Mouse (Mus musculus) gastrocnemius, postnatal 10 days (tissue): Measurements from ENCODE around the gene Cnksr1. TPM values are rescaled to one million over a fixed set of nuclear protein-coding genes. Genes with fewer than 3 reads are reported as not detected.
"Not testable (repeated sequence)": the region's sequence is repeated elsewhere in the genome, so short reads cannot be mapped to it uniquely, and the experiment has no call there.

Source experiments
- DNase-seq: peaks from one replicate; pipeline ENCODE4 v3.0.0; 2021; ENCODE audit warnings: mixed read lengths
- long read RNA-seq, 2 experiments: library from polyadenylated mRNA; stranded (forward); transcript quantifications; one replicate each; pipeline ENCODE4 v2.0.0; 2021
- total RNA-seq, 2 experiments: library from RNA; stranded (reverse); gene quantifications; 2 replicates each; pipeline ENCODE4 v1.2.3; 2021

The Cnksr1 gene
- total RNA-seq, result 1 to 10 TPM; 3.3 to 5.2 TPM
- long read RNA-seq, experiment 1, transcript Cnksr1-201 (21 exons, 2,468 nt), result major isoform, 13 of 16 reads
- long read RNA-seq, experiment 1, partial matches to known transcripts, result 1 of 16 reads
- long read RNA-seq, experiment 1, other reads (novel, unspliced or antisense), result 2 of 16 reads
- long read RNA-seq, experiment 2, transcript Cnksr1-201 (21 exons, 2,468 nt), result major isoform, 6 of 11 reads
- long read RNA-seq, experiment 2, partial matches to known transcripts, result 0 of 11 reads
- long read RNA-seq, experiment 2, other reads (novel, unspliced or antisense), result 5 of 11 reads

DNA sequence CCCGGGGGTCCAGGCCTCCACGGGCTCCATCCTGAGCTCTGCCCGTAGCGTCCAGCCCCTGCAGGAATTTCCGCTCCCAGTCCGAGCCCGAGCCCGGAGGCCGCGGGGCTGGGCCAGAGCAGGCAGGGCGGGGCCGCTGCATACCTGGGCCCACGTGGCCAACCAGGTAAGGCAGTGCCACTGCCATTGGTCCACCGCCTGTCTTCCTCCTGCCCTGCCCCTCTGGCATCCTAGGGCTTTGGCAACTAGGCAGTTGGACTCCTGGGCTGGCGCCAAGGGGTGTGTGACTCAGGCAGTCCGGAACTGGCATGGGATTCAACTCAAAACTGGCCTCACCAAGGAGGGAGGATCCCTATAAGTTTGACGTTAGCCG lies at the start of gene Cnksr1:
TSS of gene Cnksr1 (minus strand) at position 121 of the 373 bp plus-strand sequence.
- peak; percentile 77 for DNase-seq

GRCm38 (mm10) chr4:134287575-134288025 lies 49.4 kb upstream of the Cnksr1 start, which contains the start of gene Pdik1l:
Gene Pdik1l (minus strand): TSS chr4:134287895.
- peak; percentile 64 for DNase-seq

DNA sequence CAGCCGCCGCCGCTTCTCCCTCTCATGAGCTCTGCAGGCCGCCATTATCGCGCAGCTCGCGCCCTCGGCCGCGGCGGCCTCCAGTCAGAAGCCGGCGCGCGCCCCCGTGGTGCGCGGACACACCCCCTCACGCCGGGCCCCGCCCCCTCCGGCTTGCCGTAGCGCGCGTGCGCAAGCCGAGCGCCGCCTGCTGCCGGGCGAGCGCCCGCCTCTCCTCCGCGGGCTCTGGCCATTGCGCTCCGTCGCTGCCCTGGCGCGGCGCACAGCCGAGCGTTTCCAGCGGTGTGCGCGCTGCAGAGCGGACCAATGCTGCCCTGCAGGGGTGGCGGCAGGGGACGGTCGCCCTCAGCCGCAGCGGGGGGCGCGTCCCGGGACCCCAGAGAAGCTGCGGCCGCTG lies 49.0 kb upstream of the Cnksr1 start:
- DNase-seq, result peak; percentile 99

DNA sequence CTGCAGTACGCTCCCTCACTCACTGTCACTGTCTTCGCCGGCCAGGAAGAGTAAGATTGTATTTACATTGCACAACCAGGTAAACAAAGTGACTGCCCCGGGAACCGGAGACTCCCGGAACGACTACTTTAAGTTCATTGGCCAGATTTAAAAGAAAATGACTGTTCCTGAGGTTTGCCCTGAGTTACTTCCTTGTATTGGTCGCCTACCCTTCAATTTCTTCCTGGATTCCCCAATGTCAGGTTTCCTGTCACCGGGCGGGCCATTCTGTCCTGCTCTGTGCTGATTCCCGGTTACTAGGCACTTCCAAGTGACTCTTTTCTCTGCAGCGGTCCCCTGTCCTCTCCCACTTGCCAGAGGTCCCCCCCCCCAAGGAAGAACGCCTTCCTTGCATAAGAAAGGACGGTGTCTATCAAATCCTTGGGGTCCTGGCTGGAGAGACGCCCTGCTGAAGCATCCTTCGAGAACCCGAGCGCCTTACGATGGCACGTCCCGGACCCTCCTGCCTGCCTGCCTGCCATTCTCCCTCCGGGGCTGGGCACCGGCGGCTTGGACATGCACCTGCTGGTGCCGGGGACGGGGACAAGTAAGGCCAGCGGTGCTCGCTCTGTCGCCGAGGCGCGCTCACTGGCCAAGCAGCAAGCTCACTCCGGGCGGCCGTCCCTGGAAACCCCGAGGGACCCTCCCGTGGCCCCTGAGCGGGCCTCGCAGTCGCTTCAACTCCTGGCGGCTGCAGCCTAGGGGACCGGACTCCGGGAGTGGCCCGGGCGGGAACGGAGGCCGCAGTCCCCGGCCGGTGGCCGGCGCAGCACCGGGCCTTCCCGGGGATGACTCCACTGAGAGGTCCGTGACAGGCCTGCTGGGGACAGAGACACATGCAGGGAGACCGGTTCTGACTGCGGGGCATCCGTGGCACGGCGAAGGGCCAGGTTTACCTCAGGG lies 48.3 kb upstream of the Cnksr1 start:
- peak; percentile 44 for DNase-seq

DNA sequence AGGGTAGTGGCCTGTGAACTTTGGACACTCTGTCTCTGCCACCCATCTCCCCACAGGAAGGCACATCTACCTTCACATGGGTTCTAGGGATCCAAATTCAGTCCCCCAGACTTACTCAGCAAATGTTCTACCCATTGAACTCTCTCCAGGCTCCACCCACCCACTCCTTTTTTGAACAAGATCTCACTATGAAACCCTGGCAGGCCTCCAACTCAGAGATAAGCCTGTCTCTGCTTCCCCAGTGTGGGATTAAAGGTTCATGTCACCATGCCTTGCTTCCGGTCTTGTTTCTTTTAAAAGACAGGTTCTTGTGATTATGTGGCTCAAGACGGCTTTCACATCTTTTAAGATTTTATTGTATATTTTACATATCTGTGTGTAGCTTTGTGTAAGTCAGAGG lies 46.7 kb upstream of the Cnksr1 start:
- DNase-seq, result no peak

- no peak for DNase-seq
These were observed 35.5 kb upstream of the Cnksr1 start for GRCm38 (mm10) chr4:134273417-134274345.

GRCm38 (mm10) chr4:134272731-134273416 lies 34.7 kb upstream of the Cnksr1 start:
- DNase-seq, result no peak

DNA sequence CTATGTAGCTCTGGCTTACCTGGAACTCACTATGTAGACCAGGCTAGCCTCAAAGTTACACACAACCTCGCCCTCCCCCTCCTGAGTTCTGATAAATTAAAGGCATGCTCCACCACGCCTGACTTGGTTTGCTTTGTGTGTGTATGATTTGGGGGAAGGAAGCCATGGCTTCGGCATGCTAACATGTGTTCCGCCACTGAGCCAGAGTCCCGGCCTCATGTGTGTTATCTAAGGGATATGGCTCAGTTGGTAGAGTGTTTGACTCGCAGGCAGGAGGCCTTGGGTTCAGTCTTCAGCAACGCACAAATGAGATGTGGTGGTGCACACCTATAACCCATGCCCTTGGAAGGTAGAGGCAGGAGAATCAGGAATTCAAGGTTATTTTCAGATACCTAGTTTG lies 33.8 kb upstream of the Cnksr1 start:
- no peak for DNase-seq

DNA sequence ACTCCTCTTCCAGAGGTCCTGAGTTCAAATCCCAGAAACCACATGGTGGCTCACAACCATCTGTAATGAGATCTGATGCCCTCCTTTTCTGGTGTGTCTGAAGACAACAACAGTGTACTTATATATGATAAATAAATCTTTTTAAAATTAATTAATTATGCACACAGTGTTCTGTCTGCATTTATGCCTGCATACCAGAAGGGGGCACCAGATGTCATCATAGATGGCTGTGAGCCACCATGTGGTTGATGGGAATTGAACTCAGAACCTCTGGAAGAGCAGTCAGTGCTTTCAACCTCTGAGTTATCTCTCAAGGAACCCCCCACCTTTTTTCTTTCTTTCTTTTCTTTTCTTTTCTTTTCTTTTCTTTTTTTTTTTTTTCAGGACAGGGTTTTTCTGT lies 31.4 kb upstream of the Cnksr1 start:
- DNase-seq, result not testable (repeated sequence)

- no peak for DNase-seq
These were observed 30.0 kb upstream of the Cnksr1 start for GRCm38 (mm10) chr4:134268102-134268655.

DNA sequence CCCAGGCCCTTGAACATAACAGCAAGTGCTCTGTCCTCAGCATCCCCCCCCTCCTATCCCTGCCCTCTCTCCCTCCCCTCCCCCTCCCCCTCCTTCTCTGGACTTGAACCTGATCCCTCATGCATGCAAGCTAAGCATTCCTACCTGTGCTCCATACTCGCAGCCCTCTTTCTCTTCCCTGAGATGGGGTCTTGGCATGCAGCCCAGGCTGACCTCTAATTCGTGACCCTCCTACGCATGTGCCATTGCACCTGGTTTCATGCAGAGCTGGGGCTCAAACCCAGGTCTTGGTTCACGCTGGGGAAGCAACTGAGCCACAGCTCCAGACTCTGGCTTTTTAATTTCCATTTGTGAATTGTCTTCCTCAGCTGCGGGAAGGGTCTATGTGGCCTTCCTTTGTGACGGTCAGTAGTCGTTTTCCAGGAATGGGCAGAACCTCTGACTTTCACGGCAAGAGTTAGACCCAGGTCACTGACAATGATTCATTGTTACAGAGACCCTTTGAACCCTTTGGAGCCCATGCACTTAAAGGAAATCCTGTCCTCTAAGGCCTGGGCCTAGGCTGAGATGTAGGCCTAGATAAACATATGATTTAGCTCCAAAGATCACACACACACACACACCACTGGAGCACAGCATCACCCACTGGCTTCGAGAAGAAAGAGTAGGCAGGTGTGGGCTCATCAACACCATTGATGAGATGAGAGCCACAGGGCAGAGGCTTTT lies 27.8 kb upstream of the Cnksr1 start:
- DNase-seq, result no peak

GRCm38 (mm10) chr4:134263191-134263590 lies 25.0 kb upstream of the Cnksr1 start:
- DNase-seq, result peak; percentile 76

DNA sequence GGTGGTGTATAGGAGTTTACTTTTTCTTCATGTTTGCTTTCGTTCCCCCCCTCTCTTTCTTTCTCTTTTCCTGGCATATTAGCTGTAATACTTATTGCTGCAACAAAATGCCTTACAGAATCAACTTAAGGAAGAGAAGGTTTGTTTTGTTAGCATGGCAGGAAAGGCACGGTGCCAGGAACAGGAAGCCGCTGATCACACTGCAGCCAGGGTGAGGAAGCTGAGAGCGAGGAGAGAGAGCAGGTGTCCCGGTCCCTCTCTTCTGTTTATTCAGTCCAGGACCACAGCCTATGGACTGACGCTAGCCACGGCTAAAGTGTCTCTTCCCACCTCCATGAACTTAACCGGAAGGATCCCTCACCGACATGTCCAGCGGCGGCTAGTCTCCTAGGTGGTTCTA lies 20.2 kb upstream of the Cnksr1 start:
- no peak for DNase-seq

GRCm38 (mm10) chr4:134257198-134258009 lies 19.2 kb upstream of the Cnksr1 start:
- no peak for DNase-seq

DNA sequence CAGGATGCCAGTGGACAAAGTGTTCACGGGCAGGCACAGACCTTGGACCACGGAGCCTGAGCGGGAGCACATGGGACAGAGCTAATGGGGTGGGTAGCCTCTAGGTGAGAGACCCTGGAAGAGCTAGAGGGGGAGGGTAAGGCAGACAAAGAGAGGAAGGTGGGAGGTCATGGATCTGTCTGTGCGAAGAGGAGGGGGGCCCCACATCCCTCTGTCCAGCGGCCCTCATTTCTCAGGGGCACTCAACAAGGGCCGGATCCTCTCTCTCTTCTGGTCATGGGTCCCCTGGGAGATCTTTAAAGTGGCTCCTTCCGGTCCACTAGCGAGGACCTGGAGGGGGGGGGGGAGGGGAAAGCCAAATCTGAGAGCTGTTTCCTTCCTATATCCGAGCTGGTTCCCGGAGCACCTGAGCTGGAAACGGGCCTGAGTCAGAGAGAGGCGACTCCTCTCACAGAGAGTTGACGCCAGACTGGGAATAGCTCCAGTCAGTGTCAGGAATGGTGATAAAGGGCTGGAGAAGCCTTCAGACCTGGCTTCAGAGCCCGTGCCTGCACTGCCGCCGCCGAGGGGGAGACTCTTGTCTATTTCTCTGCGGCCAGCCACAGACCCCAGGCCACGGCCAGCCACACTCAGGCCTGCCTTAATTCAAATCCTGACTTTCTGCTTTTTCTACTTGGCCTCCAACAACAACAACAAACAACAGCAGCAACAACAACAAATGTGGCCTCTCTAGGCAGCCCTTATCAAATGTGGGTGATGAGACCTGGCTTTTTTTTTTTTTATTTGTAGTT lies 18.4 kb upstream of the Cnksr1 start:
- DNase-seq, result no peak

DNA sequence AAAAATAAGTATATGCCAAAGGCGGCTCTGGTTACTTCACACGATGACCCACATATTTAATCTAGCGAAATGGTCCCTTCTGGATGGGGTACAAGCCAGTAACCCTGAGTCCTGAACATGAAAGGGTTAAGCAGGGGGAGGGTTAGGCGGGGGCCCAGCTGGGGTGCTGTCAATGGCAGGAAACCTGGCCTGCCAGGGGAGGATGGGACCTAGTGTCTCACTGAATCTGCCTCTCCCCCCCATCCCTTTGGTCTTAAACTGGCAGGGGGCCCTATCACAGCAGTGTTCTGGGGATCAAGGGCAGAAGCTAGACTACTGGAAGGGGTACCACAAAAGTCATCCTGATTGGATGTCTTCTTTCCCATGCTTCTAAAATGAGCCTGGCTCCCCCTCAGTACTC lies 17.7 kb upstream of the Cnksr1 start:
- DNase-seq, result no peak

- DNase-seq, result no peak
These were observed 16.6 kb upstream of the Cnksr1 start for GRCm38 (mm10) chr4:134254835-134255234.

- no peak for DNase-seq
These were observed 15.6 kb upstream of the Cnksr1 start, which contains the start of gene Grrp1 for GRCm38 (mm10) chr4:134253722-134254324. Gene Grrp1 (minus strand): TSS chr4:134254106.
